Mouse (Mus musculus): ENCODE measurements at regions not wholly inside any gene's neighbourhood (a gene's known extent, or its start where the extent isn't known, plus 50 kb on each side); places are given as distances from the start of the nearest gene placed in this dataset.

GRCm38 (mm10) chr10:8072463-8072862, 116.4 kb upstream of the Tab2 start:
- no peak for DNase-seq (ENCODE audit: low spot score in 2 of 2)

- DNase-seq (ENCODE audit: low spot score in 2 of 2) = no peak
Observed at GRCm38 (mm10) chr10:8071858-8072257, 115.8 kb upstream of the Tab2 start.

GRCm38 (mm10) chr10:8070472-8070871, 114.4 kb upstream of the Tab2 start:
- no peak for DNase-seq (ENCODE audit: low spot score in 2 of 2)

- DNase-seq (ENCODE audit: low spot score in 2 of 2) = no peak
Observed at GRCm38 (mm10) chr10:8066926-8067325, 110.9 kb upstream of the Tab2 start.

- no peak for DNase-seq (ENCODE audit: low spot score in 2 of 2)
Observed at GRCm38 (mm10) chr10:8065746-8066145, 109.7 kb upstream of the Tab2 start.

- DNase-seq (ENCODE audit: low spot score in 2 of 2) = no peak
Observed at GRCm38 (mm10) chr10:8064281-8064680, 108.3 kb upstream of the Tab2 start.

GRCm38 (mm10) chr10:8063458-8064090, 107.5 kb upstream of the Tab2 start:
- no peak for DNase-seq (ENCODE audit: low spot score in 2 of 2)

GRCm38 (mm10) chr10:8060987-8061386, 105.0 kb upstream of the Tab2 start:
- no peak for DNase-seq (ENCODE audit: low spot score in 2 of 2)

GRCm38 (mm10) chr10:8059769-8060168, 103.7 kb upstream of the Tab2 start:
- no peak for DNase-seq (ENCODE audit: low spot score in 2 of 2)

- DNase-seq (ENCODE audit: low spot score in 2 of 2) = no peak
Observed at GRCm38 (mm10) chr10:8057855-8058254, 101.8 kb upstream of the Tab2 start.

- DNase-seq (ENCODE audit: low spot score in 2 of 2) = no peak
Observed at GRCm38 (mm10) chr10:8055293-8055692, 99.3 kb upstream of the Tab2 start.

- DNase-seq (ENCODE audit: low spot score in 2 of 2) = no peak
Observed at GRCm38 (mm10) chr10:8043416-8044163, 87.6 kb upstream of the Tab2 start.

- DNase-seq (ENCODE audit: low spot score in 2 of 2) = no peak
Observed at GRCm38 (mm10) chr10:8042306-8042705, 86.3 kb upstream of the Tab2 start.

GRCm38 (mm10) chr10:8041790-8042189, 85.8 kb upstream of the Tab2 start:
- DNase-seq (ENCODE audit: low spot score in 2 of 2) = no peak

GRCm38 (mm10) chr10:8037986-8038631, 82.1 kb upstream of the Tab2 start:
- no peak for DNase-seq (ENCODE audit: low spot score in 2 of 2)

GRCm38 (mm10) chr10:8036293-8036692, 80.3 kb upstream of the Tab2 start:
- DNase-seq (ENCODE audit: low spot score in 2 of 2) = no peak

- no peak for DNase-seq (ENCODE audit: low spot score in 2 of 2)
Observed at GRCm38 (mm10) chr10:8035310-8035709, 79.3 kb upstream of the Tab2 start.

- no peak for DNase-seq (ENCODE audit: low spot score in 2 of 2)
Observed at GRCm38 (mm10) chr10:8032203-8032602, 76.2 kb upstream of the Tab2 start.

- DNase-seq (ENCODE audit: low spot score in 2 of 2) = no peak
Observed at GRCm38 (mm10) chr10:8028840-8029239, 72.8 kb upstream of the Tab2 start.

GRCm38 (mm10) chr10:8027023-8027422, 71.0 kb upstream of the Tab2 start:
- DNase-seq (ENCODE audit: low spot score in 2 of 2) = no peak

GRCm38 (mm10) chr10:8023741-8024140, 67.7 kb upstream of the Tab2 start:
- no peak for DNase-seq (ENCODE audit: low spot score in 2 of 2)

- no peak for DNase-seq (ENCODE audit: low spot score in 2 of 2)
Observed at GRCm38 (mm10) chr10:8021971-8022370, 65.9 kb upstream of the Tab2 start.
